Mouse (Mus musculus): Measurements from ENCODE around the gene Gpr35. TPM values are rescaled to one million over a fixed set of nuclear protein-coding genes. Genes with fewer than 3 reads are reported as not detected.
"Not testable (repeated sequence)": the region's sequence is repeated elsewhere in the genome, so short reads cannot be mapped to it uniquely, and the experiment has no call there.

The Gpr35 gene
- polyA plus RNA-seq, 1 experiment from 2014 or later: 0.64 TPM

GRCm38 (mm10) chr1:92970791-92971190, 20.1 kb downstream of the Gpr35 start:
- H3K4me1 ChIP-seq; H3K4me2 ChIP-seq; ATAC-seq (ENCODE audit: low FRiP score); H3K9me3 ChIP-seq (replicated peaks); H3K9ac ChIP-seq (replicated peaks); H3K36me3 ChIP-seq; H3K27me3 ChIP-seq (replicated peaks); H3K4me3 ChIP-seq (replicated peaks); H3K27ac ChIP-seq (replicated peaks): not testable (repeated sequence)
- 92% methylated on average over 6 of the region's 6 CpGs for WGBS

GRCm38 (mm10) chr1:92971879-92972795, 21.5 kb downstream of the Gpr35 start:
- Histone ChIP-seq H3K4me2 (no peak overlapping the region), H3K4me3 (replicated peaks) (no peak overlapping the region), H3K9me3 (replicated peaks) (no peaks in the 10 kb centered on the region), H3K9ac (replicated peaks) (no peak overlapping the region), H3K27ac (replicated peaks) (no peak overlapping the region), H3K27me3 (replicated peaks) (no peaks in the 10 kb centered on the region), H3K4me1 (no peaks in the 10 kb centered on the region), H3K36me3 (no peaks in the 10 kb centered on the region)
- no peak for ATAC-seq (ENCODE audit: low FRiP score)
- WGBS: 88% methylated on average over 7 of the region's 7 CpGs

- 65% methylated on average over 1 of the region's 1 CpGs for WGBS
- Histone ChIP-seq H3K9me3 (replicated peaks) (no peaks in the 10 kb centered on the region), H3K4me1 (no peaks in the 10 kb centered on the region), H3K9ac (replicated peaks) (no peak overlapping the region), H3K27ac (replicated peaks) (no peak overlapping the region), H3K4me2 (no peak overlapping the region), H3K36me3 (no peaks in the 10 kb centered on the region), H3K27me3 (replicated peaks) (no peaks in the 10 kb centered on the region), H3K4me3 (replicated peaks) (no peak overlapping the region)
- no peak for ATAC-seq (ENCODE audit: low FRiP score)
Measured at GRCm38 (mm10) chr1:92972854-92973253, 22.2 kb downstream of the Gpr35 start.

GRCm38 (mm10) chr1:92976141-92976566, 25.5 kb downstream of the Gpr35 start:
- Histone ChIP-seq H3K36me3 (no peaks in the 10 kb centered on the region), H3K4me2 (no peak overlapping the region), H3K27me3 (replicated peaks) (no peaks in the 10 kb centered on the region), H3K9me3 (replicated peaks) (no peaks in the 10 kb centered on the region), H3K27ac (replicated peaks) (no peak overlapping the region), H3K4me3 (replicated peaks) (no peak overlapping the region), H3K4me1 (no peaks in the 10 kb centered on the region), H3K9ac (replicated peaks) (no peak overlapping the region)
- 57% methylated on average over 6 of the region's 6 CpGs for WGBS
- ATAC-seq (ENCODE audit: low FRiP score): no peak

- ATAC-seq (ENCODE audit: low FRiP score): no peak
- H3K9ac ChIP-seq (replicated peaks): no peak overlapping the region
- H3K4me1 ChIP-seq: no peaks in the 10 kb centered on the region
- H3K4me3 ChIP-seq (replicated peaks): no peak overlapping the region
- 51% methylated on average over 7 of the region's 7 CpGs for WGBS
- no peak overlapping the region for H3K27ac ChIP-seq (replicated peaks)
- no peaks in the 10 kb centered on the region for H3K9me3 ChIP-seq (replicated peaks)
- no peak overlapping the region for H3K4me2 ChIP-seq
- H3K36me3 ChIP-seq: no peaks in the 10 kb centered on the region
- H3K27me3 ChIP-seq (replicated peaks): no peaks in the 10 kb centered on the region
Measured at GRCm38 (mm10) chr1:92978645-92979044, 28.0 kb downstream of the Gpr35 start.

- Histone ChIP-seq H3K4me2 (no peak overlapping the region), H3K9me3 (replicated peaks) (no peaks in the 10 kb centered on the region), H3K4me1 (no peaks in the 10 kb centered on the region), H3K36me3 (no peaks in the 10 kb centered on the region), H3K27ac (replicated peaks) (no peak overlapping the region), H3K27me3 (replicated peaks) (no peaks in the 10 kb centered on the region), H3K9ac (replicated peaks) (no peak overlapping the region), H3K4me3 (replicated peaks) (no peak overlapping the region)
- 44% methylated on average over 11 of the region's 11 CpGs for WGBS
- ATAC-seq (ENCODE audit: low FRiP score): no peak
Measured at GRCm38 (mm10) chr1:92979073-92979602, 28.5 kb downstream of the Gpr35 start.

GRCm38 (mm10) chr1:92981056-92981845, 30.6 kb downstream of the Gpr35 start:
- Histone ChIP-seq H3K9me3 (replicated peaks) (no peaks in the 10 kb centered on the region), H3K27me3 (replicated peaks) (no peaks in the 10 kb centered on the region), H3K4me1 (no peaks in the 10 kb centered on the region), H3K36me3 (no peaks in the 10 kb centered on the region), H3K4me3 (replicated peaks) (no peak overlapping the region), H3K9ac (replicated peaks) (no peak overlapping the region), H3K4me2 (no peak overlapping the region), H3K27ac (replicated peaks) (no peak overlapping the region)
- no peak for ATAC-seq (ENCODE audit: low FRiP score)
- 80% methylated on average over 7 of the region's 7 CpGs for WGBS

- Histone ChIP-seq H3K27me3 (replicated peaks) (no peaks in the 10 kb centered on the region), H3K4me3 (replicated peaks) (no peak overlapping the region), H3K9ac (replicated peaks) (no peak overlapping the region), H3K27ac (replicated peaks) (no peak overlapping the region), H3K4me2 (no peak overlapping the region), H3K9me3 (replicated peaks) (no peaks in the 10 kb centered on the region), H3K36me3 (no peaks in the 10 kb centered on the region), H3K4me1 (no peaks in the 10 kb centered on the region)
- no peak for ATAC-seq (ENCODE audit: low FRiP score)
- WGBS: 94% methylated on average over 17 of the region's 17 CpGs
Measured at GRCm38 (mm10) chr1:92982931-92983605, 32.4 kb downstream of the Gpr35 start.

GRCm38 (mm10) chr1:92984999-92985398, 34.3 kb downstream of the Gpr35 start:
- no peaks in the 10 kb centered on the region for H3K36me3 ChIP-seq
- 82% methylated on average over 5 of the region's 5 CpGs for WGBS
- no peak overlapping the region for H3K4me3 ChIP-seq (replicated peaks)
- no peak overlapping the region for H3K27ac ChIP-seq (replicated peaks)
- ATAC-seq (ENCODE audit: low FRiP score): no peak
- H3K27me3 ChIP-seq (replicated peaks): no peaks in the 10 kb centered on the region
- H3K9ac ChIP-seq (replicated peaks): no peak overlapping the region
- no peaks in the 10 kb centered on the region for H3K9me3 ChIP-seq (replicated peaks)
- H3K4me1 ChIP-seq: no peaks in the 10 kb centered on the region
- no peak overlapping the region for H3K4me2 ChIP-seq

GRCm38 (mm10) chr1:92988894-92989293, 38.2 kb downstream of the Gpr35 start:
- H3K27me3 ChIP-seq (replicated peaks): no peaks in the 10 kb centered on the region
- ATAC-seq (ENCODE audit: low FRiP score): no peak
- no peaks in the 10 kb centered on the region for H3K9me3 ChIP-seq (replicated peaks)
- H3K9ac ChIP-seq (replicated peaks): no peak overlapping the region
- WGBS: 85% methylated on average over 4 of the region's 4 CpGs
- no peak overlapping the region for H3K4me3 ChIP-seq (replicated peaks)
- H3K36me3 ChIP-seq: no peaks in the 10 kb centered on the region
- H3K4me1 ChIP-seq: no peaks in the 10 kb centered on the region
- no peak overlapping the region for H3K27ac ChIP-seq (replicated peaks)
- H3K4me2 ChIP-seq: no peak overlapping the region

GRCm38 (mm10) chr1:92989891-92990290, 39.2 kb downstream of the Gpr35 start:
- Histone ChIP-seq H3K27me3 (replicated peaks) (no peaks in the 10 kb centered on the region), H3K4me2 (no peak overlapping the region), H3K9me3 (replicated peaks) (no peaks in the 10 kb centered on the region), H3K27ac (replicated peaks) (no peak overlapping the region), H3K4me1 (no peaks in the 10 kb centered on the region), H3K36me3 (no peaks in the 10 kb centered on the region), H3K9ac (replicated peaks) (no peak overlapping the region), H3K4me3 (replicated peaks) (no peak overlapping the region)
- no peak for ATAC-seq (ENCODE audit: low FRiP score)
- 48% methylated on average over 4 of the region's 4 CpGs for whole genome bisulfite sequencing

All from neural tube, embryonic 15.5 days (tissue).